Mouse (Mus musculus) frontal cortex, postnatal 14 days (tissue): ENCODE data around the gene Sema4b.

Experiments used
- DNase-seq, 2 experiments: peaks; one replicate each; pipeline ENCODE4 v3.0.0; 2022; ENCODE audit warnings: low spot score in 2 of 2

The Sema4b gene

DNA sequence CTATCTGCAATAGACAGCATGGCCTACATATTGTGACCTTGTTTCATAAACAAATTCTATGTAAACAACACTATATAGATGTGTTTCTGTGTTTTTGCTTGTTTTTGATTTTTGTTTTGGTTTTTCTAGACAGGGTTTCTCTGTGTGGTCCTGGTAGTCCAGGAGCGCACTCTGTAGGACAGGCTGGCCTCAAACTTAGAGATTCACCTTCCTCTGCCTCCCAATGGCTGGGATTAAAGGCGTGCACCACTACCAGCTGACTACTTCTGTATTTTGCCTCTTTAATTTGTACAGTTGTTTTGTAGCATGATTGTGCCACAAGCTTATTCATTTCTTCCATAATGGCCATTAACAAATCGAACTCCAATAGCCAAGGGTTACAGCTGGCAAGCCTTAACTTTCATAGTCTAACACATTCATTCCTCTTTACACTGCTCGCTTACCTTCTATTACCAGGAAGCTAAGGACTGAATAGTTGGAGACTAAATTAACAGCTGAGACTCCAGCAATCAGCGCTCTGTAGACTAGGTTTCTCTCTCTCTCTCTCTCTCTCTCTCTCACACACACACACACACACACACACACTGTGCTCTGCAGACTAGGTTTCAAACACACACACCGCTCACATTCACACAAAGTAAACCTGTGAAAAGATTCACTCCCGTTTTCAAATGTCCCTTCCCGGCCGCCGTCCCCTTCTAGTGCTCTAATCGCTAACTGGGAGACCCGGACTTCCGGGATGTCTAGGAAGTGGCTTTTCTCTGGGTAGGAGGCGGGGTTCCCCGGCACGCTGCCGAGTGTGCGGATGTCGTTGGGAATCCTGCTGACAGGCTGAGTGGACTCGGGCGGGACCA, 82.5 kb downstream of the Sema4b start, which contains the start of gene Vps33b:
TSS of gene Vps33b (plus strand) at position 753 of the 854 bp plus-strand sequence.
- DNase-seq: peak; percentile 91 to 95

DNA sequence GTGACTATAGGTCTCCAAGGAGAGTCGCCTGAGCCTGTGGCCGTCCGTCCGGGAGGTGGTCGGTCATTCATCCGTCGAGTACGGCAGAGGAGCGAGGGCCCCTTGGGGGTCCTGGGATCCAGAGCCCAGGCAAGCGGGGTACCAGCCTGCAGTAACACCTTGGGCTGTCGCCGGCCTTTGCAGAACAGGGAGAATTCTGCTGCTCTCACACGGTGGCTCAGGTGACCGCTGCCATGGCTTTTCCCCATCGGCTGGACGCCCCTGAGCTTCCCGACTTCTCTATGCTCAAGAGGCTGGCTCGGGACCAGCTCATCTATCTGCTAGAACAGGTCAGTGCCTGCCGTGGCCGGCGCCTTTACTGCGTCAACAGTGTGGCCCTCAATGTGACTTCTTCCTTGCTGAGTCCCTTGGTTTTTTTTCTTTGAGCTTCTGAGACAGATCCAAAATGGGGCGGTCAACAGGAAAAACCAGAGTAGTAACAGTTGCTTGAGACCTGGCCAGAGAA, 83.2 kb downstream of the Sema4b start:
- peak; percentile 27 to 38 for DNase-seq

DNA sequence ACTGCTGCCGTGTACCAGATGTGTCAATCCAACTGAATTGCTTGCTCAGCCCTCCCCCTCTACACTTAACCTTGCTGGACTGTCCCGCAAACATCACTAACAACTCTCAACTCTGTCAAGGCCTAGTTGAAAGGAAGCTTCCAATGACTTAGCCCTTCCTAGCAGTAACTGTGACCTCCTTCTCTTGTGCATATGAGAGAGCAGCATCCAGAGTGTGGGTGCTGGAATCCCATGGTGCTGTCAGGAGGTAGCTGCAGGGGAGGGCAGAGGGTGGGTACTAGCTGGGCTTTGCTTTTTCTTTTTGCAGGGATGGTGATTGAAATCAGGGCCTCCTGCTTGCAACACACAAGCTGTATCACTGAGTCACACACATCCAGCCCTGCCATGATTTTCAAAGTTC, 86.8 kb downstream of the Sema4b start:
- no peak for DNase-seq
